Mouse (Mus musculus) granulocyte monocyte progenitor cell, adult 5-6 weeks (primary cell): ENCODE measurements around the gene Engase. TPM values are rescaled to one million over a fixed set of nuclear protein-coding genes. Genes with fewer than 3 reads are reported as not detected.

ENCODE experiments used
- ATAC-seq: replicated peaks from 2 replicates; pipeline ENCODE4 v1.8.0; 2016; ENCODE audit warnings: mild to moderate bottlenecking, moderate TSS enrichment, inconsistent platforms; ENCODE audit not compliant: poor library complexity, severe bottlenecking
- total RNA-seq, 2 experiments: library from RNA; stranded (forward) in 1 of 2; stranded (reverse) in 1 of 2; fragments of 200-712, 200-1000 nt in 1 of 2; fragments of >200 nt in 1 of 2; fragmentation: Nextera tagmentation in 1 of 2; gene quantifications; 2 replicates each; pipeline ENCODE4 v1.2.3; 2014 to 2017

Gene Engase
- total RNA-seq, 2 experiments from 2014 or later, result 4.8 to 5.7 TPM

GRCm38 (mm10) chr11:118520251-118520650, 43.6 kb downstream of the Engase start:
- ATAC-seq, result no peak

- ATAC-seq, result no peak
These were observed 44.3 kb downstream of the Engase start for GRCm38 (mm10) chr11:118520932-118521331.

- no peak for ATAC-seq
These were observed 47.0 kb downstream of the Engase start for GRCm38 (mm10) chr11:118523496-118524145.

GRCm38 (mm10) chr11:118525059-118525458, 48.4 kb downstream of the Engase start:
- ATAC-seq, result no peak

- no peak for ATAC-seq
These were observed 52.1 kb downstream of the Engase start for GRCm38 (mm10) chr11:118528761-118529160.

GRCm38 (mm10) chr11:118530313-118530712, 53.7 kb downstream of the Engase start:
- no peak for ATAC-seq

- ATAC-seq, result peak; percentile 66
These were observed 57.9 kb downstream of the Engase start for GRCm38 (mm10) chr11:118534382-118535092.

- no peak for ATAC-seq
These were observed 61.4 kb downstream of the Engase start for GRCm38 (mm10) chr11:118538008-118538407.

Other genes with a start within 250 kb of the Engase start
- gene Cyth1, start 228.2 kb upstream of the Engase start, total RNA-seq (2014; fragmentation: Nextera tagmentation), result 24.9 and 27.7 TPM in 2 replicates
- gene Cyth1, start 228.2 kb upstream of the Engase start, total RNA-seq (2017), result 38.6 and 43.6 TPM in 2 replicates
- 27.6 and 28.6 TPM in 2 replicates for gene Usp36, start 186.6 kb upstream of the Engase start, total RNA-seq (2014; fragmentation: Nextera tagmentation)
- 9.3 and 12.5 TPM in 2 replicates for gene Usp36, start 186.6 kb upstream of the Engase start, total RNA-seq (2017)
- gene Cep295nl, start 134.3 kb upstream of the Engase start, total RNA-seq (2014; fragmentation: Nextera tagmentation), result not detected in 2 replicates
- gene Cep295nl, start 134.3 kb upstream of the Engase start, total RNA-seq (2017), result not detected in 2 replicates
- gene Timp2, start 121.1 kb upstream of the Engase start, total RNA-seq (2014; fragmentation: Nextera tagmentation), result 1.8 and 3.5 TPM in 2 replicates
- 2.5 and 12.7 TPM in 2 replicates for gene Timp2, start 121.1 kb upstream of the Engase start, total RNA-seq (2017)
- gene Lgals3bp, start 74.7 kb upstream of the Engase start, total RNA-seq (2014; fragmentation: Nextera tagmentation), result 85.3 and 107 TPM in 2 replicates
- gene Lgals3bp, start 74.7 kb upstream of the Engase start, total RNA-seq (2017), result 36.0 and 44.8 TPM in 2 replicates
- gene Cant1, start 57.7 kb upstream of the Engase start, total RNA-seq (2014; fragmentation: Nextera tagmentation), result 29.7 and 34.6 TPM in 2 replicates
- gene Cant1, start 57.7 kb upstream of the Engase start, total RNA-seq (2017), result 18.6 and 21.0 TPM in 2 replicates
- not detected in 2 replicates for gene C1qtnf1, start 48.6 kb upstream of the Engase start, total RNA-seq (2014; fragmentation: Nextera tagmentation)
- not detected in 2 replicates for gene C1qtnf1, start 48.6 kb upstream of the Engase start, total RNA-seq (2017)